Mouse (Mus musculus) gastrocnemius, adult 18-20 months (tissue): ENCODE data around the gene Alg6. TPM values are rescaled to one million over a fixed set of nuclear protein-coding genes. Genes with fewer than 3 reads are reported as not detected.

Experiments
- total RNA-seq, 2 experiments: library from RNA; stranded (reverse); gene quantifications; 2 replicates each; pipeline ENCODE4 v1.2.3; 2021

Gene Alg6
- total RNA-seq, 2 experiments from 2014 or later, result 5.2 to 7.5 TPM

Other genes with a start within 250 kb of the Alg6 start
- 1 to 10 TPM; 1.1 to 1.6 TPM for gene Foxd3, start 59.4 kb upstream of the Alg6 start, total RNA-seq
- gene Efcab7, start 113.5 kb downstream of the Alg6 start, total RNA-seq, result 1 to 10 TPM in 1 of 2 experiments, under 1 TPM in 1; 0.43 to 1.4 TPM
- gene Pgm1, start 213.8 kb downstream of the Alg6 start, total RNA-seq, result 1,000 to 10,000 TPM in 1 of 2 experiments, 100 to 1,000 TPM in 1; 993 to 1,171 TPM
- gene Itgb3bp, start 214.1 kb downstream of the Alg6 start, total RNA-seq, result 1 to 10 TPM; 4.2 to 4.3 TPM